Comparison of ENCODE assay signal across 29 mouse cellular contexts in genomic region chr13:119635496-119635895, GRCm38 (mm10). TPM values are rescaled to one million over a fixed set of nuclear protein-coding genes. Genes with fewer than 3 reads are reported as not detected.
DNase-seq lines count a peak whose midpoint lies in the region; ATAC-seq lines count a peak whose summit lies in the region.
"Had no signal": no experiment of that assay in that cellular context is flagged by ENCODE, and none has a peak within 500 bp of the region (broad histone marks: within the 10 kb centered on the region; RNA-seq: fewer than 3 reads in every experiment).

No protein-coding gene starts in this region.

- H3K4me2 ChIP-seq in embryonic facial prominence, embryonic 11.5 days (ENCODE audit: low read depth, low read length) = no peak overlapping the region
- H3K4me2 ChIP-seq in intestine, embryonic 15.5 days (replicated peaks) = no peak overlapping the region
- H3K4me2 ChIP-seq in midbrain, embryonic 11.5 days = no peak overlapping the region
- H3K4me2 ChIP-seq: embryonic facial prominence, embryonic 13.5 days; forebrain, embryonic 12.5 days; forebrain, embryonic 15.5 days; heart, embryonic 12.5 days; heart, embryonic 15.5 days; hindbrain, embryonic 13.5 days had no signal

- H3K4me1 ChIP-seq in embryonic facial prominence, embryonic 11.5 days (ENCODE audit: control insufficient read depth, insufficient read depth, low read length) = no peaks in the 10 kb centered on the region
- no peaks in the 10 kb centered on the region for H3K4me1 ChIP-seq in embryonic facial prominence, embryonic 10.5 days
- no peaks in the 10 kb centered on the region for H3K4me1 ChIP-seq in intestine, embryonic 15.5 days (replicated peaks)
- no peaks in the 10 kb centered on the region for H3K4me1 ChIP-seq in midbrain, embryonic 11.5 days (ENCODE audit: control insufficient read depth, insufficient read depth, low read length)
- H3K4me1 ChIP-seq: embryonic facial prominence, embryonic 13.5 days; forebrain, embryonic 12.5 days; forebrain, embryonic 15.5 days; heart, embryonic 12.5 days; heart, embryonic 15.5 days; hindbrain, embryonic 10.5 days; hindbrain, embryonic 13.5 days had no signal

- 50% methylated on average over 2 of the region's 2 CpGs for WGBS in embryonic facial prominence, embryonic 11.5 days
- 61% methylated on average over 2 of the region's 2 CpGs for WGBS in embryonic facial prominence, embryonic 10.5 days
- WGBS in intestine, embryonic 15.5 days = 65% methylated on average over 2 of the region's 2 CpGs
- 69% methylated on average over 2 of the region's 2 CpGs for WGBS in midbrain, embryonic 11.5 days

- no peaks in the 10 kb centered on the region for H3K9me3 ChIP-seq in embryonic facial prominence, embryonic 11.5 days (replicated peaks; ENCODE audit: control insufficient read depth, low read length)
- H3K9me3 ChIP-seq in embryonic facial prominence, embryonic 10.5 days = no peaks in the 10 kb centered on the region
- H3K9me3 ChIP-seq in intestine, embryonic 15.5 days = no peaks in the 10 kb centered on the region
- no peaks in the 10 kb centered on the region for H3K9me3 ChIP-seq in midbrain, embryonic 11.5 days (ENCODE audit: control insufficient read depth, low read length)
- H3K9me3 ChIP-seq: embryonic facial prominence, embryonic 13.5 days; forebrain, embryonic 12.5 days; forebrain, embryonic 15.5 days; heart, embryonic 12.5 days; heart, embryonic 15.5 days; hindbrain, embryonic 10.5 days; hindbrain, embryonic 13.5 days had no signal

- no peak overlapping the region for H3K4me3 ChIP-seq in embryonic facial prominence, embryonic 11.5 days (ENCODE audit: low read depth, low read length)
- H3K4me3 ChIP-seq in embryonic facial prominence, embryonic 10.5 days = no peak overlapping the region
- H3K4me3 ChIP-seq in intestine, embryonic 15.5 days (replicated peaks) = no peak overlapping the region
- no peak overlapping the region for H3K4me3 ChIP-seq in midbrain, embryonic 11.5 days (ENCODE audit: low read depth, low read length)
- H3K4me3 ChIP-seq: embryonic facial prominence, embryonic 13.5 days; erythroblast, embryonic 14.5 days; forebrain, embryonic 12.5 days; forebrain, embryonic 15.5 days; heart, embryonic 12.5 days; heart, embryonic 15.5 days; hindbrain, embryonic 10.5 days; hindbrain, embryonic 13.5 days had no signal

- peak; percentile 3 for DNase-seq in embryonic facial prominence, embryonic 11.5 days (ENCODE audit: low spot score)
- no peak for DNase-seq in embryonic facial prominence, embryonic 10.5 days (ENCODE audit: low spot score)
- peak; percentile 85 for DNase-seq in 3T3-L1 (ENCODE audit: low read depth, low spot score)
- peak; percentile 71 for DNase-seq in NIH3T3 (ENCODE audit: low read depth)
- no peak for DNase-seq in midbrain, embryonic 11.5 days (ENCODE audit: low spot score, missing footprints)
- DNase-seq: adrenal gland, postnatal 25 days; cerebellum, adult 18-20 months; cerebellum, adult 9-10 months; cerebellum, postnatal 14 days; gastrocnemius, postnatal 10 days; gastrocnemius, postnatal 36 days; heart, postnatal 10 days; heart, postnatal 36 days; kidney, adult 2 months had no signal

- H3K36me3 ChIP-seq in embryonic facial prominence, embryonic 11.5 days (replicated peaks; ENCODE audit: control insufficient read depth, insufficient read depth, low read depth, low read length) = no peaks in the 10 kb centered on the region
- H3K36me3 ChIP-seq in embryonic facial prominence, embryonic 10.5 days (replicated peaks) = no peaks in the 10 kb centered on the region
- H3K36me3 ChIP-seq in intestine, embryonic 15.5 days = no peaks in the 10 kb centered on the region
- H3K36me3 ChIP-seq in midbrain, embryonic 11.5 days (ENCODE audit: control insufficient read depth, insufficient read depth, low read length) = no peaks in the 10 kb centered on the region
- H3K36me3 ChIP-seq: embryonic facial prominence, embryonic 13.5 days; forebrain, embryonic 12.5 days; forebrain, embryonic 15.5 days; heart, embryonic 12.5 days; heart, embryonic 15.5 days; hindbrain, embryonic 10.5 days; hindbrain, embryonic 13.5 days had no signal

- ATAC-seq in embryonic facial prominence, embryonic 11.5 days (replicated peaks; ENCODE audit: insufficient number of reproducible peaks, low FRiP score, low TSS enrichment, low read depth) = no peak
- no peak for ATAC-seq in intestine, embryonic 15.5 days
- no peak for ATAC-seq in midbrain, embryonic 11.5 days (ENCODE audit: low FRiP score)
- ATAC-seq: activated CD4-positive, CD25-positive, alpha-beta regulatory T cell, adult 4 months; CD4-positive, CD25-positive, alpha-beta regulatory T cell, adult 4 months; forebrain, embryonic 15.5 days; hindbrain, embryonic 16.5 days; inflammation-experienced regulatory T-cells, adult 6 months; intestine, postnatal 0 days had no signal

- no peak overlapping the region for H3K27ac ChIP-seq in embryonic facial prominence, embryonic 11.5 days (replicated peaks; ENCODE audit: low read depth, low read length)
- no peak overlapping the region for H3K27ac ChIP-seq in embryonic facial prominence, embryonic 10.5 days (replicated peaks)
- H3K27ac ChIP-seq in intestine, embryonic 15.5 days = no peak overlapping the region
- no peak overlapping the region for H3K27ac ChIP-seq in midbrain, embryonic 11.5 days (ENCODE audit: low read depth, low read length)
- H3K27ac ChIP-seq: embryonic facial prominence, embryonic 13.5 days; forebrain, embryonic 12.5 days; forebrain, embryonic 15.5 days; heart, embryonic 15.5 days; hindbrain, embryonic 10.5 days; hindbrain, embryonic 13.5 days had no signal

- no peak overlapping the region for H3K9ac ChIP-seq in embryonic facial prominence, embryonic 11.5 days (replicated peaks; ENCODE audit: low read length)
- H3K9ac ChIP-seq in intestine, embryonic 15.5 days = no peak overlapping the region
- no peak overlapping the region for H3K9ac ChIP-seq in midbrain, embryonic 11.5 days (ENCODE audit: low read length)
- H3K9ac ChIP-seq: embryonic facial prominence, embryonic 13.5 days; forebrain, embryonic 12.5 days; forebrain, embryonic 15.5 days; heart, embryonic 12.5 days; heart, embryonic 15.5 days; hindbrain, embryonic 13.5 days had no signal

- H3K27me3 ChIP-seq in embryonic facial prominence, embryonic 11.5 days (ENCODE audit: control insufficient read depth, insufficient read depth, low read length) = no peaks in the 10 kb centered on the region
- no peaks in the 10 kb centered on the region for H3K27me3 ChIP-seq in embryonic facial prominence, embryonic 10.5 days (replicated peaks; ENCODE audit: low read depth, poor library complexity, severe bottlenecking)
- H3K27me3 ChIP-seq in intestine, embryonic 15.5 days (replicated peaks) = no peaks in the 10 kb centered on the region; the same call in 1 of the 2 replicates
- no peaks in the 10 kb centered on the region for H3K27me3 ChIP-seq in midbrain, embryonic 11.5 days (ENCODE audit: control insufficient read depth, insufficient read depth, low read length)
- H3K27me3 ChIP-seq: forebrain, embryonic 15.5 days; heart, embryonic 15.5 days had no signal

RNA-seq across cellular contexts. Expression of gene Ccl28, which starts 11.9 kb away (rescaled TPM):
- not detected in 2 replicates for polyA plus RNA-seq in embryonic facial prominence, embryonic 11.5 days (2014; fragmentation: Nextera tagmentation; extraction: Ambion mirVana)
- polyA plus RNA-seq in embryonic facial prominence, embryonic 10.5 days (2016; fragmentation: Nextera tagmentation; extraction: Ambion mirVana) = 0.10 TPM in 1 of 2 replicates, not detected in the other
- polyA plus RNA-seq in intestine, embryonic 15.5 days (2015; fragmentation: Nextera tagmentation; extraction: Ambion mirVana) = 0.26 and 0.27 TPM in 2 replicates
- 0.10 and 0.17 TPM in 2 replicates for polyA plus RNA-seq in midbrain, embryonic 11.5 days (2014; fragmentation: Nextera tagmentation; extraction: Ambion mirVana)
- polyA plus RNA-seq: C2C12; CD4-positive, CD25-positive, alpha-beta regulatory T cell, adult 4 months; erythroblast, embryonic 14.5 days; heart, embryonic 12.5 days; heart, embryonic 15.5 days had no signal

RNA-seq across cellular contexts. Expression of gene Hmgcs1, which starts 54.7 kb away (rescaled TPM):
- 274 and 293 TPM in 2 replicates for polyA plus RNA-seq in embryonic facial prominence, embryonic 11.5 days (2014; fragmentation: Nextera tagmentation; extraction: Ambion mirVana)
- 245 and 273 TPM in 2 replicates for polyA plus RNA-seq in embryonic facial prominence, embryonic 10.5 days (2016; fragmentation: Nextera tagmentation; extraction: Ambion mirVana)
- polyA plus RNA-seq in intestine, embryonic 15.5 days (2015; fragmentation: Nextera tagmentation; extraction: Ambion mirVana) = 235 and 254 TPM in 2 replicates
- polyA plus RNA-seq in midbrain, embryonic 11.5 days (2014; fragmentation: Nextera tagmentation; extraction: Ambion mirVana) = 516 and 569 TPM in 2 replicates

Comparison
In these comparisons a context has a peak if more than half of its experiments do, and no peak if none do; other contexts are left out.
1. DNase-seq: peak in embryonic facial prominence, embryonic 11.5 days (single experiment), 3T3-L1 (single experiment) and NIH3T3 (single experiment); none in embryonic facial prominence, embryonic 10.5 days (single experiment) and midbrain, embryonic 11.5 days (single experiment).